Mouse (Mus musculus): ENCODE results near the gene Olfr1126. TPM values are rescaled to one million over a fixed set of nuclear protein-coding genes. Genes with fewer than 3 reads are reported as not detected.
"Not testable (repeated sequence)": the region's sequence is repeated elsewhere in the genome, so short reads cannot be mapped to it uniquely, and the experiment has no call there.

Olfr1126 gene
- total and polyA plus RNA-seq, 3 experiments = not detected

DNA sequence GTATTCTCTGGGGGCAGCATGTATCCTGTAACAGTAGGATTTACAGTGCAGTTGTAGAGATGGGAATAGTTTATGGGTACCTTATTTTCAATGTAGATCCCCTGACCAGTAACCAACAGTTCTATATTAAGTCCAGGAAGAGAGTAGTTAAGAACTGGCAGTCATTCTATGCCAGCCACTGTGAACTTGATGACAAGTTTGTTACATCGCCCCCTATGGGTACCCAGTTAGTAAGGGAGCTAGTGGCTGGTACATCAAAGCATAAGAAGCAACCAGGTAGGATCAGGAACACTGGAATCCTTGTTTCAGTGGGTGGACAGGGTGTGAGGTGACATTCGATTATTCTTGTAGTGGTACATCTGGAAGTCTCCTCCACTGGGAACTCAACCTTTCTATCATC is 28.5 kb downstream of the Olfr1126 start:
- dilution Hi-C loops (cut with MboI; ENCODE audit: extremely low pct_ligation_motif_present, extremely low pct_unique_long_range_greater_than_20kb, low sequenced_read_pairs) = no loop called here
- H3K27me3 ChIP-seq (replicated peaks) = no peaks in the 10 kb centered on the region
- H3K79me2 ChIP-seq (replicated peaks; ENCODE audit: control insufficient read depth, extremely low read depth, insufficient read depth, poor library complexity, severe bottlenecking) = no peaks in the 10 kb centered on the region
- no peak for DNase-seq (ENCODE audit: extremely low read depth)
- no peak overlapping the region for H3K4me3 ChIP-seq (replicated peaks in 1 of 3; ENCODE audit: low read depth in 2 of 3, low read length in 2 of 3, poor library complexity in 1 of 3)
- in situ Hi-C loops (cut with MboI; ENCODE audit: low pct_ligation_motif_present, low pct_unique_long_range_greater_than_20kb, low sequenced_read_pairs) = no loop called here
- H3K27ac ChIP-seq (ENCODE audit: insufficient read depth, low read depth) = no peak overlapping the region
- peaks cover 69% of the 10 kb centered on the region for H3K9me3 ChIP-seq (replicated peaks; ENCODE audit: low read length)
- TF ChIP-seq JUND (conservative IDR thresholded peaks at IDR 0.05; ENCODE audit: low read depth, low read length) (no peak), BHLHE40 (IDR thresholded peaks at IDR 0.05; ENCODE audit: low read depth, low read length) (no peak), RAD21 (IDR thresholded peaks at IDR 0.05; ENCODE audit: low read depth, low read length) (no peak), USF2 (conservative IDR thresholded peaks at IDR 0.05; ENCODE audit: low read depth, low read length) (no peak), SIN3A (IDR thresholded peaks at IDR 0.05; ENCODE audit: low read length) (no peak), NELFE (IDR thresholded peaks at IDR 0.05; ENCODE audit: low read depth, low read length) (no peak)
- H3K4me1 ChIP-seq (ENCODE audit: control insufficient read depth in 1 of 2, insufficient read depth in 2 of 2) = no peaks in the 10 kb centered on the region
- H3K9ac ChIP-seq (ENCODE audit: insufficient read depth, low read depth) = no peak overlapping the region
- no peak overlapping the region for H3K4me2 ChIP-seq (ENCODE audit: insufficient read depth, low read depth, poor library complexity, severe bottlenecking)
- no peaks in the 10 kb centered on the region for H3K36me3 ChIP-seq (replicated peaks in 1 of 2; ENCODE audit: control insufficient read depth in 1 of 2, insufficient read depth in 1 of 2, low read length in 1 of 2)

DNA sequence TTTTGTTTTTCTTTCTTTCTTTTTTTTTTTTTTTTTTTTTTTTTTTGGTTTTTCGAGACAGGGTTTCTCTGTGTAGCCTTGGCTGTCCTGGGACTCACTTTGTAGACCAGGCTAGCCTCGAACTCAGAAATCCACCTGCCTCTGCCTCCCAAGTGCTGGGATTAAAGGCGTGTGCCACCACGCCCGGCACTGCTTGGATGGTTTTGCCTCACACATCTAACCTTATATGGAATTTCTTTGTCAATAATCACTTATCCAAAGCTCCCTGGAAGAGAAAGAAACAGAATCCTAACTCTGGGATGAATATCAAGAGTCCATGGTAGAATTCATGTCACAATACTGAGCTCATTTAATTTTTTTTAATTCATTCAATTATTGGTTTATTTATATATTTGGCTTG is 43.2 kb downstream of the Olfr1126 start, which contains the start of gene Pramel7:
Pramel7 (minus strand) TSS at position 101 of the 400 bp plus-strand sequence.
- dilution Hi-C loops (cut with MboI; ENCODE audit: extremely low pct_ligation_motif_present, extremely low pct_unique_long_range_greater_than_20kb, low sequenced_read_pairs); H3K27me3 ChIP-seq (replicated peaks); in situ Hi-C loops (cut with MboI; ENCODE audit: low pct_ligation_motif_present, low pct_unique_long_range_greater_than_20kb, low sequenced_read_pairs); H3K4me3 ChIP-seq (replicated peaks in 1 of 3; ENCODE audit: low read depth in 2 of 3, low read length in 2 of 3, poor library complexity in 1 of 3); H3K79me2 ChIP-seq (replicated peaks; ENCODE audit: control insufficient read depth, extremely low read depth, insufficient read depth, poor library complexity, severe bottlenecking); H3K9ac ChIP-seq (ENCODE audit: insufficient read depth, low read depth); H3K4me1 ChIP-seq (ENCODE audit: control insufficient read depth in 1 of 2, insufficient read depth in 2 of 2); H3K4me2 ChIP-seq (ENCODE audit: insufficient read depth, low read depth, poor library complexity, severe bottlenecking); DNase-seq (ENCODE audit: extremely low read depth); H3K36me3 ChIP-seq (replicated peaks in 1 of 2; ENCODE audit: control insufficient read depth in 1 of 2, insufficient read depth in 1 of 2, low read length in 1 of 2); H3K27ac ChIP-seq (ENCODE audit: insufficient read depth, low read depth): not testable (repeated sequence)
- H3K9me3 ChIP-seq (replicated peaks; ENCODE audit: low read length) = peaks cover 29% of the 10 kb centered on the region

DNA sequence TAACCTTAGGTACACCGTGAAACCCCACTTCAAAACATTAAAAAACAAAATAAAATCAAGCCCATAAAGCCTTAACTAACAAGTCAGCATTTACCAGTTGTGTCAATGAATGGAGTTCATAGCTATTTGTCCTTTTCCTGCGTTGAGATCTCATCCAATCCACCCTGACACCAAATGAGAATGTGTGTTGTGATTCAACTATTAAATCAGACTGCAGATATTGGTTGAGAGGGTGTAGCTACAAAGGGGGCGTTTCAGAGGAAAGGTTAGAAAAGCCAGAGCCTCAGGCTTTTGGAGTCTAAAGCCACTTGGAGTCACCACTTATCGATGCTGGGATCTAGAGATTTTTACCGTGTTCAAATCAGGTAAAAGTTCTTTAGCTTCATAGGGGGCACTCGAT is 52.5 kb downstream of the Olfr1126 start, which contains the start of gene Pramel6:
Pramel6 (plus strand) TSS at position 301 of the 400 bp plus-strand sequence.
- no peak for DNase-seq (ENCODE audit: extremely low read depth)
- H3K4me2 ChIP-seq (ENCODE audit: insufficient read depth, low read depth, poor library complexity, severe bottlenecking) = no peak within 1 kb of the TSS
- H3K4me3 ChIP-seq (replicated peaks in 1 of 3; ENCODE audit: low read depth in 2 of 3, low read length in 2 of 3, poor library complexity in 1 of 3) = no peak within 1 kb of the TSS
- H3K79me2 ChIP-seq (replicated peaks; ENCODE audit: control insufficient read depth, extremely low read depth, insufficient read depth, poor library complexity, severe bottlenecking) = no peaks in the 10 kb centered on the region
- no peak within 1 kb of the TSS for H3K9ac ChIP-seq (ENCODE audit: insufficient read depth, low read depth)
- H3K27ac ChIP-seq (ENCODE audit: insufficient read depth, low read depth) = no peak within 1 kb of the TSS
- H3K4me1 ChIP-seq (ENCODE audit: control insufficient read depth in 1 of 2, insufficient read depth in 2 of 2) = no peaks in the 10 kb centered on the region
- TF ChIP-seq RCOR1 (conservative IDR thresholded peaks at IDR 0.05; ENCODE audit: low read depth, low read length) (no peak), ETS1 (conservative IDR thresholded peaks at IDR 0.05; ENCODE audit: low read depth, low read length) (no peak), ELF1 (IDR thresholded peaks at IDR 0.05; ENCODE audit: low read depth, low read length) (no peak), CHD1 (IDR thresholded peaks at IDR 0.05; ENCODE audit: low read depth, low read length) (no peak), CTCF (conservative IDR thresholded peaks at IDR 0.05 in 1 of 2, IDR thresholded peaks at IDR 0.05 in 1 of 2; ENCODE audit: low read depth in 2 of 2, low read length in 2 of 2) (no peak)
- no peaks in the 10 kb centered on the region for H3K27me3 ChIP-seq (replicated peaks)
- dilution Hi-C loops (cut with MboI; ENCODE audit: extremely low pct_ligation_motif_present, extremely low pct_unique_long_range_greater_than_20kb, low sequenced_read_pairs) (no loop called here), in situ Hi-C loops (cut with MboI; ENCODE audit: low pct_ligation_motif_present, low pct_unique_long_range_greater_than_20kb, low sequenced_read_pairs) (no loop called here)
- H3K9me3 ChIP-seq (replicated peaks; ENCODE audit: low read length) = peaks cover 60% of the 10 kb centered on the region
- H3K36me3 ChIP-seq (replicated peaks in 1 of 2; ENCODE audit: control insufficient read depth in 1 of 2, insufficient read depth in 1 of 2, low read length in 1 of 2) = no peaks in the 10 kb centered on the region

Other genes with a start within 250 kb of the Olfr1126 start
Only the 20 nearest of the 21 such genes appear.
- not detected in 2 replicates for gene Olfr1115, start 205.9 kb upstream of the Olfr1126 start, total RNA-seq (2012; rRNA removed)
- not detected in 2 replicates for gene Olfr1115, start 205.9 kb upstream of the Olfr1126 start, total RNA-seq (2014; rRNA removed)
- not detected in 2 replicates for gene Olfr1115, start 205.9 kb upstream of the Olfr1126 start, polyA plus RNA-seq (2012; ENCODE audit: insufficient read length, low read depth)
- not detected in 2 replicates for gene Olfr1116, start 186.4 kb upstream of the Olfr1126 start, total RNA-seq (2012; rRNA removed)
- not detected in 2 replicates for gene Olfr1116, start 186.4 kb upstream of the Olfr1126 start, total RNA-seq (2014; rRNA removed)
- gene Olfr1116, start 186.4 kb upstream of the Olfr1126 start, polyA plus RNA-seq (2012; ENCODE audit: insufficient read length, low read depth) = not detected in 2 replicates
- gene Olfr1118, start 146.4 kb upstream of the Olfr1126 start, total RNA-seq (2012; rRNA removed) = not detected in 2 replicates
- not detected in 2 replicates for gene Olfr1118, start 146.4 kb upstream of the Olfr1126 start, total RNA-seq (2014; rRNA removed)
- gene Olfr1118, start 146.4 kb upstream of the Olfr1126 start, polyA plus RNA-seq (2012; ENCODE audit: insufficient read length, low read depth) = not detected in 2 replicates
- gene Olfr1120, start 99.1 kb upstream of the Olfr1126 start, total RNA-seq (2012; rRNA removed) = not detected in 2 replicates
- not detected in 2 replicates for gene Olfr1120, start 99.1 kb upstream of the Olfr1126 start, total RNA-seq (2014; rRNA removed)
- gene Olfr1120, start 99.1 kb upstream of the Olfr1126 start, polyA plus RNA-seq (2012; ENCODE audit: insufficient read length, low read depth) = not detected in 2 replicates
- gene Olfr1121, start 84.1 kb upstream of the Olfr1126 start, total RNA-seq (2012; rRNA removed) = not detected in 2 replicates
- gene Olfr1121, start 84.1 kb upstream of the Olfr1126 start, total RNA-seq (2014; rRNA removed) = not detected in 2 replicates
- not detected in 2 replicates for gene Olfr1121, start 84.1 kb upstream of the Olfr1126 start, polyA plus RNA-seq (2012; ENCODE audit: insufficient read length, low read depth)
- not detected in 2 replicates for gene Olfr1122, start 68.1 kb upstream of the Olfr1126 start, total RNA-seq (2012; rRNA removed)
- gene Olfr1122, start 68.1 kb upstream of the Olfr1126 start, total RNA-seq (2014; rRNA removed) = not detected in 2 replicates
- not detected in 2 replicates for gene Olfr1122, start 68.1 kb upstream of the Olfr1126 start, polyA plus RNA-seq (2012; ENCODE audit: insufficient read length, low read depth)
- gene Olfr1123, start 37.3 kb upstream of the Olfr1126 start, total RNA-seq (2012; rRNA removed) = not detected in 2 replicates
- gene Olfr1123, start 37.3 kb upstream of the Olfr1126 start, total RNA-seq (2014; rRNA removed) = not detected in 2 replicates
- gene Olfr1123, start 37.3 kb upstream of the Olfr1126 start, polyA plus RNA-seq (2012; ENCODE audit: insufficient read length, low read depth) = not detected in 2 replicates
- not detected in 2 replicates for gene Olfr1124, start 23.7 kb upstream of the Olfr1126 start, total RNA-seq (2012; rRNA removed)
- not detected in 2 replicates for gene Olfr1124, start 23.7 kb upstream of the Olfr1126 start, total RNA-seq (2014; rRNA removed)
- not detected in 2 replicates for gene Olfr1124, start 23.7 kb upstream of the Olfr1126 start, polyA plus RNA-seq (2012; ENCODE audit: insufficient read length, low read depth)
- not detected in 2 replicates for gene Pramel7, start 43.1 kb downstream of the Olfr1126 start, total RNA-seq (2012; rRNA removed)
- gene Pramel7, start 43.1 kb downstream of the Olfr1126 start, total RNA-seq (2014; rRNA removed) = not detected in 2 replicates
- gene Pramel7, start 43.1 kb downstream of the Olfr1126 start, polyA plus RNA-seq (2012; ENCODE audit: insufficient read length, low read depth) = not detected in 2 replicates
- gene Pramel6, start 52.6 kb downstream of the Olfr1126 start, total RNA-seq (2012; rRNA removed) = not detected in 2 replicates
- gene Pramel6, start 52.6 kb downstream of the Olfr1126 start, total RNA-seq (2014; rRNA removed) = not detected in 2 replicates
- not detected in 2 replicates for gene Pramel6, start 52.6 kb downstream of the Olfr1126 start, polyA plus RNA-seq (2012; ENCODE audit: insufficient read length, low read depth)
- not detected in 2 replicates for gene Olfr153, start 77.8 kb downstream of the Olfr1126 start, total RNA-seq (2012; rRNA removed)
- gene Olfr153, start 77.8 kb downstream of the Olfr1126 start, total RNA-seq (2014; rRNA removed) = not detected in 2 replicates
- not detected in 2 replicates for gene Olfr153, start 77.8 kb downstream of the Olfr1126 start, polyA plus RNA-seq (2012; ENCODE audit: insufficient read length, low read depth)
- not detected in 2 replicates for gene Olfr1128, start 91.6 kb downstream of the Olfr1126 start, total RNA-seq (2012; rRNA removed)
- gene Olfr1128, start 91.6 kb downstream of the Olfr1126 start, total RNA-seq (2014; rRNA removed) = not detected in 2 replicates
- not detected in 2 replicates for gene Olfr1128, start 91.6 kb downstream of the Olfr1126 start, polyA plus RNA-seq (2012; ENCODE audit: insufficient read length, low read depth)
- gene Olfr1129, start 119.9 kb downstream of the Olfr1126 start, total RNA-seq (2012; rRNA removed) = not detected in 2 replicates
- gene Olfr1129, start 119.9 kb downstream of the Olfr1126 start, total RNA-seq (2014; rRNA removed) = not detected in 2 replicates
- gene Olfr1129, start 119.9 kb downstream of the Olfr1126 start, polyA plus RNA-seq (2012; ENCODE audit: insufficient read length, low read depth) = 0.17 TPM in 1 of 2 replicates, not detected in the other
- not detected in 2 replicates for gene Olfr1130, start 152.2 kb downstream of the Olfr1126 start, total RNA-seq (2012; rRNA removed)
- not detected in 2 replicates for gene Olfr1130, start 152.2 kb downstream of the Olfr1126 start, total RNA-seq (2014; rRNA removed)
- gene Olfr1130, start 152.2 kb downstream of the Olfr1126 start, polyA plus RNA-seq (2012; ENCODE audit: insufficient read length, low read depth) = not detected in 2 replicates
- not detected in 2 replicates for gene Olfr1131, start 173.1 kb downstream of the Olfr1126 start, total RNA-seq (2012; rRNA removed)
- not detected in 2 replicates for gene Olfr1131, start 173.1 kb downstream of the Olfr1126 start, total RNA-seq (2014; rRNA removed)
- gene Olfr1131, start 173.1 kb downstream of the Olfr1126 start, polyA plus RNA-seq (2012; ENCODE audit: insufficient read length, low read depth) = not detected in 2 replicates
- gene Olfr1132, start 183.6 kb downstream of the Olfr1126 start, total RNA-seq (2012; rRNA removed) = not detected in 2 replicates
- not detected in 2 replicates for gene Olfr1132, start 183.6 kb downstream of the Olfr1126 start, total RNA-seq (2014; rRNA removed)
- gene Olfr1132, start 183.6 kb downstream of the Olfr1126 start, polyA plus RNA-seq (2012; ENCODE audit: insufficient read length, low read depth) = not detected in 2 replicates
- not detected in 2 replicates for gene Olfr1133, start 193.4 kb downstream of the Olfr1126 start, total RNA-seq (2012; rRNA removed)
- not detected in 2 replicates for gene Olfr1133, start 193.4 kb downstream of the Olfr1126 start, total RNA-seq (2014; rRNA removed)
- not detected in 2 replicates for gene Olfr1133, start 193.4 kb downstream of the Olfr1126 start, polyA plus RNA-seq (2012; ENCODE audit: insufficient read length, low read depth)
- gene Olfr1134, start 204.5 kb downstream of the Olfr1126 start, total RNA-seq (2012; rRNA removed) = not detected in 2 replicates
- not detected in 2 replicates for gene Olfr1134, start 204.5 kb downstream of the Olfr1126 start, total RNA-seq (2014; rRNA removed)
- not detected in 2 replicates for gene Olfr1134, start 204.5 kb downstream of the Olfr1126 start, polyA plus RNA-seq (2012; ENCODE audit: insufficient read length, low read depth)
- gene Olfr1135, start 219.7 kb downstream of the Olfr1126 start, total RNA-seq (2012; rRNA removed) = not detected in 2 replicates
- gene Olfr1135, start 219.7 kb downstream of the Olfr1126 start, total RNA-seq (2014; rRNA removed) = not detected in 2 replicates
- gene Olfr1135, start 219.7 kb downstream of the Olfr1126 start, polyA plus RNA-seq (2012; ENCODE audit: insufficient read length, low read depth) = not detected in 2 replicates
- not detected in 2 replicates for gene Olfr1136, start 240.0 kb downstream of the Olfr1126 start, total RNA-seq (2012; rRNA removed)
- gene Olfr1136, start 240.0 kb downstream of the Olfr1126 start, total RNA-seq (2014; rRNA removed) = not detected in 2 replicates
- gene Olfr1136, start 240.0 kb downstream of the Olfr1126 start, polyA plus RNA-seq (2012; ENCODE audit: insufficient read length, low read depth) = not detected in 2 replicates